Mouse (Mus musculus) left cerebral cortex, adult 2 months (tissue): Measurements from ENCODE around the gene Rhbg. TPM values are rescaled to one million over a fixed set of nuclear protein-coding genes. Genes with fewer than 3 reads are reported as not detected.

ENCODE experiments used
- DNase-seq, 2 experiments: peaks; one replicate each; pipeline ENCODE4 v3.0.0; 2021 to 2022; ENCODE audit warnings: low spot score in 2 of 2, mixed read lengths in 1 of 2; ENCODE audit errors: extremely low spot score in 1 of 2
- H3K27ac ChIP-seq: fragments of 200-600 bp; 2 replicates; pipeline ENCODE4 v1.8.1; 2022
- H3K4me3 ChIP-seq: fragments of 200-600 bp; 2 replicates; pipeline ENCODE4 v1.8.1; 2022
- CTCF ChIP-seq: fragments of 200-600 bp; IDR thresholded peaks from 2 replicates; pipeline ENCODE4 v1.8.1; 2022; ENCODE audit warnings: antibody characterized with exemption, mild to moderate bottlenecking, moderate library complexity
- intact Hi-C: fragments of 180-260 bp; cut with DNase I; formaldehyde crosslinking; loops from one replicate; pipeline ENCODE4 v1.15.1; 2025
- total RNA-seq, 2 experiments: library from RNA; stranded (reverse); gene quantifications; 2 replicates each; pipeline ENCODE4 v1.2.3; 2021

The Rhbg gene
- total RNA-seq, 2 experiments from 2014 or later: not detected

DNA sequence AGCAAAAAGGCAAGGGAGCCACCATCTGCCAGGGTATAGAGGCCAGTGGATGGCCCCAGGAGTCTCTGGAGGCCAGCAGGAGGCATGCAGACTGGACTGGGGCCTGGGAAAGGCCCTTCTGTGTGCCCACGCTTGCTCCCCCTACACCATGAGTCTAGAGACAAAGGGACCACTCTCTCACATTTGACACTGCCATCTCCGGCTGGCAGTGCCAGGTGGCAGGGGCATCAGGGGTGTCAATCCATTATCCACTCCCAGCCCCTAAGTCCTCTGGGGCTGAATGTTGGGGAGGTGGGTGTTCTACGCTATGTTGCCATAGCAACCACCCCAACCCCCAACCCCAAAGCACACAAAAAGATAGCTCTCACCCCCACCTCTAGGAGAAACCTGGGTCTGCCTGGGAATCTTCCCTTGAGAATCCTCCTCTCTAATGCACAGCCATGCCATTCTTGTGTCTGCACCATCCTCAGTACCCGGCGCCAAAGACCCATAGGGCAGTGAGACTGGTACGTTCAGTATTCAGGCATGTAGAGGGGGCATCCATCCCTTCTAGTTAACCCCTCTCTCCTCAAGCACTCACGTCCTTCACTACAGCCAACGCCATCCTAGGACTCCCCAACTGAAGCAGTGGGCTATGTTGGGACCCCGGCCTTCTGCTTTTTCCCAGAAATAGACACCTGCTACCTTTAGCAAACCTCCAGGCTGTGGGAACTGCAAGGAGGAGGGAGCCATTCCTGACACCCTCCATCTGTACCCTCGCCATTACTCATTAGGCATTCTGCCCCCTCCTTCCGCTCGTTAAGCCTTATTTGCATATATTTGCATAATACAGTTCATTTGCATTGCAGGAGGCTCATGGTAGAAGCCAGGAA is 32.8 kb downstream of the Rhbg start:
- peak; percentile 73 to 74 for DNase-seq
- TF ChIP-seq CTCF: no peak
- intact Hi-C loops: loop anchor here (1.0 kb wide), 2 partner anchors 11 to 16 kb away; no protein-coding TSS in a partner anchor

DNA sequence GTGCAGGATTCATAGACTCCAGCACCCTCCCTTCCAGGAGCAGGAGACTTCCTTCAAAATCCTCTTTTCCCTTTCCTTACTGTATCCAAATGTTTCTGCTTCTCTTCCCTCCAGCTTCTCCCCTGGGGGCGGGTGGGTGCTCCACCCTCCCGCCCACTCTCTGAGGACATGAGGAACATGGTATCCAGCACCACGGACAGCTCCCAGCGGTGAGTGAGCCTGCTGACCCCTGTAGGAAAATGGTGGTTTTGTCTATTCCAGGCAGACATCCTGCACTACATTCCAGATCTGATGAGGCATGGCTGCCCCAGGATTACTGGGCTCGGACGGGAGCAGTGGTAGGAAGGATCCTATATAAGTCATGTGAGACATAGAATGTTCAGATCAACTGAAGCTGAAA is 33.7 kb downstream of the Rhbg start:
- intact Hi-C loops: no loop called here
- TF ChIP-seq CTCF: no peak; the same call in 1 of the 2 replicates
- no peak for DNase-seq
- no peak overlapping the region for H3K4me3 ChIP-seq
- H3K27ac ChIP-seq: peak overlapping the region; percentile 95

More for the DNA sequence above, 32.8 kb downstream of the Rhbg start:
- Histone ChIP-seq H3K4me3 (no peak overlapping the region), H3K27ac (peak overlapping the region; percentile 95)

DNA sequence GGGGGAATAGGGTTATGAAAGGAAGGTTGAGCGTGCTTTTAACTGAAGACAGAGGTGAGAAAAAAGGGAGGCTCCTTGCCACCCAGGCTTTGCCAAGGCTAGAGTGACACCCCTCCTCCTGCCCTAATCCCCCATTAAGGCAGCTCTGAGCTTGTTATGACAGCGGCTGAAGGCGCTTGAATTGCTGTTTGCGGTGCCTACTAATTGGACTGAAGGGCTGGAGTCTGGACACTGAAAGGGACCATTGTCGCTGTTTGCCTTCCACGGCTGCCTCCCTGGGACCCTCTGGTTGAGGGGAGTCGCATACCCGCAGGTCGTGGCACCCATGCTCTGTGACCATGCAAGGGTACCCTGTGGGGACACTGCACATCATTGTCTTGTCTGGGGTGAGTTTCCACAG is 34.6 kb downstream of the Rhbg start:
- Histone ChIP-seq H3K27ac (peak overlapping the region; percentile 95), H3K4me3 (no peak overlapping the region)
- TF ChIP-seq CTCF: no peak
- no peak for DNase-seq
- intact Hi-C loops: no loop called here

DNA sequence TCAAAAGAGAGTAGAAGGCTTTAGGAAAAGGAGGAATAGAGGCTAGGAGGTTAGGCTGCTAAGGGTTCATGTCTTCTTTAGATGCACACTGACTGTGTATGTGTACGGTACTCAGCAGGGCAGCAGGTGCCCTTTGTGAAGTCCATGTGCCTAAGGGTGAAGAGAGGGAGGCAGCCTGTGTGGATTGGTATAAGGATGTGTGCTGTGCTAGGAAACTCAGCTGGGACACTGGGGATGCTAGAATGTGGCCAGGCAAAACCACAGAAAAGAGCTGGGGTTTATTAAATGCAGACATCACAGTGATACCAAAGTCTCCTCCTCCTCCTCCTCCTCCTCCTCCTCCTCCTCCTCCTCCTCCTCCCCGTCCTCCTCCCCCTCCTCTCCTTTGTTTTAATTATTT is 36.8 kb downstream of the Rhbg start:
- intact Hi-C loops: loop anchor here (2.0 kb wide), 1 partner anchor 17 kb away; no protein-coding TSS in a partner anchor
- no peak for DNase-seq
- Histone ChIP-seq H3K27ac (peak overlapping the region; percentile 83), H3K4me3 (peak overlapping the region; percentile 31)
- TF ChIP-seq CTCF: no peak

DNA sequence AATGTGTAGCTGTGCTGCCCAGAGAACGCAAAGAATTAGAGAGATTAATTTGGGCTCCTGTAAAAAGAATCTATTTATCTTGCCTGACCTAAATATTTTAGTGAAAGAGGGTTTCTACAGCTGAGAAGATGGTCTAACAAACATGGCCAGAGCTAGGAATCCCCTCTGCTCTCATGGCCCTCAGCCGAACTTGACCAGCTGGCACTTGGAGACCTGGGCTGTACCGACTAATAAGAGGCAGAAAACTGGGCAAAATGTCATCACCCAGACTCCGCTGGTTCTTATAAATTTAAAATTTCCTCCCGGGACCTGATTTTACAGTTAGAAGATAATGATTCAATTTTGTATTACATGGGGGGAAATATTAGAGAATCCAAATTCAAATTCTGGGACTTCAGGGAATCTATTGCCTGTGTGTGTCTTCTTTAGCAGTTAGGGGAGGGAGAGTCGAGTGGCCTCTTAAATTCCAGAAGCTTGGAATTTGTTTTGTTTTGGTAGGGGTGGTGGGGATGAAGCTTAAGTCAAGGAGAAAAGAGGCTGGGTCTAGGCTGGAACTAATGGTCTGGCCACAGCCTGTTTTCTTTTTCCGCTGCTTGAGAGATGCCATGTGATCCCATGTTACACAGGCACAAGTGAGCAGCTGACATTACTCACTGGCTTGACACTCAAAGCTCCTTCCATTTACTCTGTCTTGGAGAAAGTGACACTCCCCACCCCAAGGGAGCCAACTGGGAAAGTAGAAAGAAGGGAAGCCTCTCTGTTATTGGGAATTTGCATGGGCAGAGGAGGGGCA is 37.8 kb downstream of the Rhbg start:
- intact Hi-C loops: loop anchor here (2.0 kb wide), 1 partner anchor 16 kb away; no protein-coding TSS in a partner anchor
- Histone ChIP-seq H3K4me3 (peak overlapping the region; percentile 51), H3K27ac (peak overlapping the region; percentile 95)
- DNase-seq: no peak
- no peak for TF ChIP-seq CTCF

DNA sequence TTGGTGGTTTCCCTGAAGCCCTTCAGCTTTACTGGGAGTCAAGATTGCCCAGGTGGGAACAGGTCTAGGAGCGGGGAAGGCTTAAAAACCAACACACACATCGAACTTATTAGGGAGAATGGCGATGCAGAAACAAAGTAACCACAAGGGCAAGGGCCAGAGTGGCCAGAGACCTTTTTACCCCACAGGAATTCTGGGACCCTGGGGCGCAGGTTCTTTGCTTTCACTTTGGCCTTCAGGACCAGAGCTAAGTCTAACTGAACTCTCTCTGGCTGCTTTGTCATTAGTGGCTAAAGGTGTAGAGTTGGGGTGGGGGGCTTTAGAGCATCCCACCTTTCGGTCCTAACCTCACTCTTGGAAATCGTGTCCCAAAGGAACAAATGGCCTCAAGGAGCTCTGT is 38.4 kb downstream of the Rhbg start:
- no peak for DNase-seq
- H3K4me3 ChIP-seq: peak overlapping the region; percentile 51
- peak overlapping the region; percentile 95 for H3K27ac ChIP-seq
- TF ChIP-seq CTCF: no peak
- intact Hi-C loops: loop anchor here (2.0 kb wide), 1 partner anchor 15 kb away; no protein-coding TSS in a partner anchor

DNA sequence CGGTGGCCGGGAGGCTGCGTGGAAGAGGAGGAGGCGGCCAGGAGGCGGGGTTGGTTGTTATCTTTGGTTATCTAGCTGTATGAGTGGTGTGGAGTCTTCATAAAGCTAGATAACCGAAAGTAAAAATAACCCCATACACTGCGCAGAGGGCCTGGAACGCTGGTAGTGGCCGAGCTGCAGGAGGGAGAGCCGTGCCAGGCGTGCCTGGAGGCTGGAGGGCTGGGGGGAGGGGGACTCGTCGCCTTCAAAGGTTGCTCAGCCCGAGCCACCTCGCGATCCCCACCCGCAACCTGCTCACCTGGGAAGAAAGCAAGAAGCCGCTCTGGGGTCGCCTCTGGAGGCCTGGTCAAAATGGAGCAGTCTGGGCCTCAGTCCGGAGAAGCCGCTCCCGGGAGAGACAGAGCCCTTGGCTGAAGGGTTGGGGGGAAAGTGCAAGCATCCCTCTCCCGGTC is 38.9 kb downstream of the Rhbg start:
- DNase-seq: no peak
- Histone ChIP-seq H3K4me3 (peak overlapping the region; percentile 51), H3K27ac (peak overlapping the region; percentile 95)
- intact Hi-C loops: loop anchor here (2.0 kb wide), 1 partner anchor 15 kb away; no protein-coding TSS in a partner anchor
- no peak for TF ChIP-seq CTCF

DNA sequence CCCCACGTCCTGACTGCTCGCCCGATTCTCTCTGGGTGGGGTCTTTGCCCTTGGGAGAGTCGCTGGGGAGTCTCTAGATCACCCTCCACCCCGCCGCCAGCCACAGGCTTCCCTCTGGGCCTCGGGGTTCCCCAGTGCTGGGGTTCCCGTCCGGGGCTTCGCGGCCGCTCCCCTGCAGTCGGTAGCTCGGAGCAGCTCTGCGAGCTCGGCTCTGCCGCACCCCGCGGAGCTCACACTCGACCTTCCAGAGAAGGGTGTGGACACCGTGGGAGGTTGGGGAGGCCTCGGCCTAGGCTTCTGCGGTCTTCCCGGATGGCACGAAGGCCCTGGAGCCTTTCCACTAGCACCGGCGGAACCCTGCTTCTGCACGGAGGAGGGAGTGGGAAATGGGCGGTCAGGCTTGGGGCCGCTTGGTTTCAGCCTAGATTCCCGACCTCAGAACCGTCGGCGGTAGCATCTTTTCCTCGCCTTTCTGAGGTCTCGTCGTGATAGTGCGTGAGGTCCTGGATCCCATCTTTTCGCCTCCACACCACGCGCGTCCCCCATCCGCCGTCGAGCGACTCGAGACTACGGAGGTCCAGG is 39.4 kb downstream of the Rhbg start:
- no peak for DNase-seq
- Histone ChIP-seq H3K27ac (peak overlapping the region; percentile 95), H3K4me3 (peak overlapping the region; percentile 51)

DNA sequence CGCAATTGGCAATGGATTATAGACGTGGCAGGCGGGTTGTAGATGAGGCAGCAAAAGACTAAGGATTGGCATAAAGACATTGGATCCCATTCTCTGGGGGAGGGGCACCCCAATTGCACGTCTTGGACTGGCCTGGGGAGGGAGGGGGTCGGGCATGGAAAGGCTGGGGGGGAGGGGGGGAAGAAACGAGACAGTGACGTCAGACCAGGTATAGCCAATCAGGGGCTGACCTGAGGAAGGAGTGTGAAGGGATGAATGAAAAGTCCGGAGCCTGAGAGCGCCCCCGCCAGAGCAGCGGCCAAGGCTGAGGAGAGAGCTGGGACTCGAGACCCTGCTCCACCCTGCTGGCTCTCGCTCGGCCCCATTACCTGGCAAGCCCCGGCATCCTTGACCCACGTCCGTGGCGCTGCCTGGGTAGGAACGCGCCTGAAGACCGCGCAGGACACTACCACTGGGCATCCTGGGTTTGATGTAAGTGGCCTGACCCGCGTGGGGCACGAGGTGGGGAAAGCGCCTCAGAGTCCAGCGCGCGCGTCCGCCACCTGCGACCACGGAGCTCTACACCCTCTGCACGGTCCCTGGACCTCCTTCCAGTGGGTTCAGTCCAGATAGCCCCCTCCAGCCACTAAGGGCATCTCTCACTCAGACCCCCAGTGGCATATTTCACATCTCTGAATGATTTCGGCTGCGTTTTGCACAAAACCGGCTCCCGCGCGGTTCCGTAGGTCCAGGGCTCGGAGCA is 40.1 kb downstream of the Rhbg start:
- peak; percentile 79 to 82 for DNase-seq
- H3K4me3 ChIP-seq: peak overlapping the region; percentile 51
- intact Hi-C loops: no loop called here
- TF ChIP-seq CTCF: no peak
- peak overlapping the region; percentile 95 for H3K27ac ChIP-seq

More for the DNA sequence above, 39.4 kb downstream of the Rhbg start:
- intact Hi-C loops: no loop called here
- no peak for TF ChIP-seq CTCF

DNA sequence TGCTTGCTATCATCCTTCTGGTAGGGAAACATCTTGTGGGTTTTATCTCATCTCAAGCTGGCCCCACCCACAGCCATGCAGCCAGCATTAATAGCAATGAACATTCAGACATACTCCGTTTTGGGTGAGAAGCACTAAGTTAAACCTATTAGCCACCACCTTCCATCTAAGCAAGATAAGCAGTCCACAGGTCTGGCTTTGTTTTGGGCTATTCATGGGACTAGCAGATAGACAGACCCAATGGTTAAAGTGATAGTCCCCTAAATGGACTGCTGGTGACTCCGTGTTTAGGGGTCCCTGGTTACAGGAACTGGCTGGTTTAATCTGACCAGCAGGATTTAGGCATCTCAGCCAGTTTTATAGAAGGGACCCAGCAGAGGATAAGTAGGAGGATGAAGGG is 41.5 kb downstream of the Rhbg start:
- TF ChIP-seq CTCF: no peak
- DNase-seq: no peak
- H3K27ac ChIP-seq: peak overlapping the region; percentile 81
- intact Hi-C loops: no loop called here
- peak overlapping the region; percentile 51 for H3K4me3 ChIP-seq

DNA sequence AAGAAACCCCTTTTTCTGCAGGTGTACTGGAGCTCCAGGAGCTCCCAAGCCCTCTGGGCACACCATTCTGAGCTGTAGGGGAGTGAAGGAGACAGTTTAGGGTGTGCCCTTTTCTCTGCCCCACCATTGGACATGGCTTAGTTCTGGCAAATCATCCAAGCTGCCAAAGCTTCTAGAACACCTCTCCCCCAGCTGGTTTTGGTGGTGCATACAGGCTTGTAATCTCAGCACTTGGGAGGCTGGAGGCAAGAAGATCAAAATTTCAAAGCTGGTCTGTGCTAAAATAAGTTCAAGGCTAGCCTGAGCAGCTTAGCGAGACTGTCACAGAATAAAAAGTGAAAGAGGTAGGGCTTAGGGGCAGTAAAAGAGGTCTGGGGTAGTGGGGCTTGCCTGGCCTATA is 42.2 kb downstream of the Rhbg start:
- peak in 1 of 2 experiments; percentile 9 for DNase-seq
- Histone ChIP-seq H3K27ac (peak overlapping the region; percentile 61), H3K4me3 (peak overlapping the region; percentile 71)
- intact Hi-C loops: no loop called here
- no peak for TF ChIP-seq CTCF
